Mouse (Mus musculus) cortical plate, adult 2 months (tissue): ENCODE measurements at regions not wholly inside any gene's neighbourhood (a gene's known extent, or its start where the extent isn't known, plus 50 kb on each side); places are given as distances from the start of the nearest gene placed in this dataset.

Experiments
- CTCF ChIP-seq: fragments of 200-500 bp; IDR thresholded peaks from 2 replicates; pipeline ENCODE4 v1.5.1; 2011; ENCODE audit warnings: mild to moderate bottlenecking, control low read depth, low read length; ENCODE audit not compliant: insufficient read depth; ENCODE audit errors: extremely low read depth
- POLR2A ChIP-seq: fragments of 200-500 bp; IDR thresholded peaks from 2 replicates; pipeline ENCODE4 v1.6.1; 2011; ENCODE audit warnings: mild to moderate bottlenecking, low read length, control low read depth; ENCODE audit not compliant: insufficient read depth; ENCODE audit errors: extremely low read depth

GRCm38 (mm10) chr17:66276778-66277177, 153.5 kb downstream of the Ddx11 start:
- TF ChIP-seq CTCF (no peak), POLR2A (no peak)
